Mouse (Mus musculus): ENCODE measurements around the gene Tmem179.

GRCm38 (mm10) chr12:112514897-112515296 is 1.6 kb downstream of the Tmem179 start:
- TF ChIP-seq POLR2A (IDR thresholded peaks at IDR 0.05; ENCODE audit: borderline replicate concordance, control insufficient read depth, low read depth, low read length) (no peak), CTCF (IDR thresholded peaks at IDR 0.05; ENCODE audit: control insufficient read depth, insufficient read depth, low read length) (no peak)
